Mouse (Mus musculus) E14TG2a.4 (cell line): Measurements from ENCODE around the gene Slc24a2.

ENCODE experiments used
- H3K27me3 ChIP-seq: 2 replicates; pipeline ENCODE4 v1.6.1; 2014; ENCODE audit warnings: low read length, control low read depth; ENCODE audit not compliant: insufficient read depth
- H3K36me3 ChIP-seq: 2 replicates; pipeline ENCODE4 v1.6.1; 2014; ENCODE audit warnings: low read length, control low read depth; ENCODE audit not compliant: insufficient read depth
- H3K4me1 ChIP-seq: replicated peaks from 2 replicates; pipeline ENCODE4 v1.6.1; 2014; ENCODE audit warnings: low read depth, low read length, control low read depth
- H3K4me3 ChIP-seq: replicated peaks from 2 replicates; pipeline ENCODE4 v1.5.1; 2014; ENCODE audit warnings: mild to moderate bottlenecking, low read length
- H3K9me3 ChIP-seq: 2 replicates; pipeline ENCODE4 v1.6.1; 2014; ENCODE audit warnings: low read length, control low read depth
- CTCF ChIP-seq: conservative IDR thresholded peaks from 2 replicates; pipeline ENCODE4 v1.5.1; 2014; ENCODE audit warnings: low read length
- NANOG ChIP-seq: IDR thresholded peaks from 2 replicates; pipeline ENCODE4 v1.6.1; 2014; ENCODE audit warnings: borderline replicate concordance, low read length, mixed read lengths
- POU5F1 ChIP-seq: IDR thresholded peaks from 2 replicates; pipeline ENCODE4 v1.6.1; 2014; ENCODE audit warnings: low read length, borderline replicate concordance

The Slc24a2 gene

DNA sequence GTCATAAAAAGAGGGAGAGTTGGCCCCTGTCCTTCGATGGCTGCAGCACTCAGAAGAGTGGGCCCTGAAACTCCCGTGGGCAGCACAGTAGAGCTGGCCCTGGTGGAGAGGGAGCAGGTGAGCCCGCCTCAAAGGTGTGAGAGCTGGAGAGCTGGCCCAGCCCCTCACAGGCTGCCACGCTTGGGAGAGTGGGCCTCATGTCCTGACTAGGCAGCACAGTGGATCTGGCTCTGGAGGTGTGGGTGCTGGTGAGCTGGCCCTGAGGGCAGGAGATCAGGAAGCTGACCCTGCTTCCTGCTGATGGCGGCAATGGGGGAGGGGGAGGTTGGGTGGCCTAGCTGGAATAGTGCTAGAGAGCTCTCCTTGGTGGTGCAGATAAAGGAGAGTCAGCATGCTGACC, 129.3 kb downstream of the Slc24a2 start:
- Histone ChIP-seq H3K27me3 (no peaks in the 10 kb centered on the region), H3K9me3 (no peaks in the 10 kb centered on the region), H3K36me3 (no peaks in the 10 kb centered on the region), H3K4me3 (no peak overlapping the region), H3K4me1 (no peaks in the 10 kb centered on the region)
- TF ChIP-seq CTCF = no peak
- no peak for TF ChIP-seq NANOG
- no peak for TF ChIP-seq POU5F1

DNA sequence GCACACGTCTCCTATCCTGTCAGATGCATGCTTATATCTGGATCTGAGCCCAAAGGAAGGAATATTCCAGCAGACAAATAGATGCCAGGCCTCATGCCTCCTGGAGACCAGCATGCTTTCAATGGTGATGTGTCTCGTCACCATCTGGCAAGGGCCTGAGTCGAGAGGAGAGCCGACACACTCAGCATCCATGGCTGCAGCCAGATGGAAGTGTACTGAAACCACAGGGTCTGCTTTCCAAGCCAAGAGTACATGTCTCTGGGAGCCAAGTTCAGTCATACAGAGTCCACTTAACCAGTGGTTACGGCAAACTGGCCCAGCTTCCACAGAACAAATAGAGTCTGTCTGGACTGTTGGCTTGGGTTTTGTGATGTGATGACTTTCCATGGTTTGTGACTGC, 134.1 kb downstream of the Slc24a2 start:
- H3K27me3 ChIP-seq = no peaks in the 10 kb centered on the region
- no peak overlapping the region for H3K4me3 ChIP-seq
- no peak for TF ChIP-seq CTCF
- no peak for TF ChIP-seq POU5F1
- no peak for TF ChIP-seq NANOG
- H3K4me1 ChIP-seq = no peaks in the 10 kb centered on the region
- no peaks in the 10 kb centered on the region for H3K36me3 ChIP-seq
- H3K9me3 ChIP-seq = no peaks in the 10 kb centered on the region

DNA sequence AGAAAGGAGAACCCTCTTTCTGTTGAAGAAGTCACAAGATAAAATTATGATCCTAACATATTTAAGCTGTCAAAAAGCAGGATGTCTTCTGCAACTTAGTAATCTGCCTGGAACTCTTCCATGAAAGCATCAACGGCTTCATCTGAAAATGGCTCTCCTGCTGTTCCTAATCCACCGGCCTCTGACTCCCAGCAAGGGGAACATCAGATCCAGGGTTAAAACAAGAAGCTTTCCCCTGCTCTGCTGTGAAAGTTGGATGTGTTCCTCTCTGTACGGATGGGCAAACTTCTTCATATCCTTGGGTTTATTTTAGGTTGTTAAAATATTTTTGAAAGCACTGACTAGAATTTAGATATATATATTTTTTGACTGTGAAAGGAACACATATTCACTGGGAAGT, 136.7 kb downstream of the Slc24a2 start:
- Histone ChIP-seq H3K9me3 (no peaks in the 10 kb centered on the region), H3K36me3 (no peaks in the 10 kb centered on the region), H3K27me3 (no peaks in the 10 kb centered on the region), H3K4me3 (no peak overlapping the region), H3K4me1 (no peaks in the 10 kb centered on the region)
- TF ChIP-seq CTCF (no peak), NANOG (no peak)

DNA sequence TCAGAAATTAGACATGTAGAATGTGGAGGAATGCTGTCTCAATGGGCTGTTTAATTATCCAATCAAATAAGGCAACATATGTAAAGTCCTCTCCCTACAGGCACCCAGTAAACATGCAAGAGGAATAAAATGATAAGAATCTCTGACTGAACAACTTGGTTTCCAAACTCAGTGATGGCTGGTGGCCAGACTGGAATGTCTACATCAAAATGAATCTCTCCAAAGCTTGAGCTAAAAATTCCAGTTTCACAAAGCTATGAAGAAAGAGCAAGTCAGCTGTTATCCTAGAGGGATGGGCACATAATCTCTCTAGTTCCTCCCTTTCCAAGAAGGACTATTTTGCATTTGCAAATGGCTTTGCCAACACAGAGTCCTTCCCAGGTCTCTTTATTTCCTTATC, 139.4 kb downstream of the Slc24a2 start:
- H3K9me3 ChIP-seq = no peaks in the 10 kb centered on the region
- no peaks in the 10 kb centered on the region for H3K4me1 ChIP-seq
- H3K36me3 ChIP-seq = no peaks in the 10 kb centered on the region
- TF ChIP-seq CTCF = no peak
- H3K4me3 ChIP-seq = no peak overlapping the region
- no peaks in the 10 kb centered on the region for H3K27me3 ChIP-seq

DNA sequence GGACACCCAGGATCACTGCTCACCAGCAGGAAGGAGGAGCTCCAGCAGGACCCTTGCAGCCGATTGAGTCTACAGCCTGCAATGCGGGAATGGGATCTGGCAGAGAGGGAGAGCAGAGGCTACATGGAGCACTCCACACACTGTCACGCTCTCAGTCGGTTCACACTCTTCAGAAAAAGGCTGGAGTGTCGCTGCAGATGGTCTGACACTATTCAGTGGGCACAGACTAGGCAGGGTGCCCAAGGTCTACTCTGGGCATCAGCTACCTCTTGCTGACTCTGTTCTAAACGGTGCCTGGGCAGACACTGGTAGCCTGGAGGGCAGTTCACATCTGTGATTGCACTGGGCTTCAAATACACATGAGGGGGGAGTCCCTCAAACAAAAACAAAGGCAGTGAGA, 141.6 kb downstream of the Slc24a2 start:
- H3K4me1 ChIP-seq = no peaks in the 10 kb centered on the region
- no peaks in the 10 kb centered on the region for H3K27me3 ChIP-seq
- no peak overlapping the region for H3K4me3 ChIP-seq
- no peak for TF ChIP-seq POU5F1
- no peak for TF ChIP-seq CTCF
- no peak for TF ChIP-seq NANOG
- no peaks in the 10 kb centered on the region for H3K9me3 ChIP-seq
- H3K36me3 ChIP-seq = no peaks in the 10 kb centered on the region

DNA sequence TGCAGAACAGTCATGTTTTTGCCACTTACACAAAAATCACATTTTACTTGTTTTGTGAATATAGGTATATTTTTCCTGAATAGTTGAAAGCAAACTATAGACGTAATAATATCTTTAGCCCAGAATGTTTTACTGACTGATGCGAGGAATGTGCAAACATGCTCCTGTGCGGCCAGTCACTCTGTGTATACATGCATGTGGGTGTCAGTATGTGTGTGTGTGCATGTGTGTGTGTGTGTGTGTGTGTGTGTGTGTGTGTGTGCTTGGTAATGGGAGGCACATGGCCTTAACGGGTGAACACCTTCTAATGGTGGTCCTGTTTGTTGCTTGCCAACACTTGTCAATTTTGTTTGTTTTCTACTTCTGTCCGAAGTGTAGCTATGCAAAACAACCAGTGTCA, 142.7 kb downstream of the Slc24a2 start:
- no peaks in the 10 kb centered on the region for H3K36me3 ChIP-seq
- no peaks in the 10 kb centered on the region for H3K4me1 ChIP-seq
- no peaks in the 10 kb centered on the region for H3K9me3 ChIP-seq
- no peak overlapping the region for H3K4me3 ChIP-seq
- TF ChIP-seq POU5F1 (no peak), NANOG (no peak), CTCF (no peak)
- no peaks in the 10 kb centered on the region for H3K27me3 ChIP-seq

DNA sequence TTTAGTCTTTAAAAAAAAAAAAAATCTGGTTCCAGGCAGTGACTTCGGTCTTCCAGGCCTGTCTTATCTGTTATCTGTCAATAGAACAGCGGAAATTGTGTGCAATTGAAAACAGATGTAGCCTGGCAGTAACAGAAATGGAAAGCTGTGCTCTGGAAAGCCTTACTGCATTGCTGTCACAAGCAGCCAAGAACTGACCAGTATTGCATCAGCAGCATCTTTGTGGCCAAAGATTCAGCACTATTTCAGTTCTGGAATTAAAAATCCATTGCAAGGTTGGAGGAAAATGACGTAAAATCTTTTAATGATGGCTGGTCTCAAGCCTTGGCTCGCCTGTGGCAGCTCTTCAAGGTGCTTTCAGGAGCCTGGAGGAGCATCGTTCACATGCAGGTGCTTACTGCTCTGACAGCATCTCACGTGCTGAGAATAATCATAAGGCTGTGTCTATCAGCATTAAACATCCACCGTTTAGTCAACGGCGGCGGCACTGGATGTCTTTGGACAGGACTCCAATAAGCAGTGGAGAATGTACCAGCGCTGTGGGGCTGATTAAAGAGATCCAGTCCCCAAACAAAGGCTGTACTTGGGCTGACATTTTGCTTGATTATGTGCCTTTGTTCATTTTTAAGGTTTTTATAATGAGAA, 143.2 kb downstream of the Slc24a2 start:
- Histone ChIP-seq H3K36me3 (no peaks in the 10 kb centered on the region), H3K4me1 (no peaks in the 10 kb centered on the region), H3K9me3 (no peaks in the 10 kb centered on the region), H3K4me3 (no peak overlapping the region), H3K27me3 (no peaks in the 10 kb centered on the region)
- TF ChIP-seq POU5F1 (no peak), CTCF (no peak), NANOG (no peak)

DNA sequence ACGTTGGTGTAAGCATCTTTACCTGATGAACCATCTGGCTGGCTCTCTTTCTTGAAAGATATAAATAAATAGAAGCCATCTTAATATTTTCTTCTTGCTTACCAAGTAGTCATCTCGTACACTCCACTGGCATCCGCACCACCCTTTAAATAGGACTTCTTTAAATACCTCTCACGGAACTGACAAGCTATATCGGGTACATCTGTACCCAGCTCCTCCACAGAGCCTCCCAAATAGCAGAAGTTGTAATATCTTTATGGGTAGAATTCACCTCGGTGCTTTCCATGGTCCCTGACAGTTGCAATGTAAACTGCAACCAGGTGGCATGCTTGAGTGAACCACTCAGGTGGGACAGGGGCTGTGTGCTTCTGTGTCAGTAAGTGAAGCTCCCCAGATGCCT, 149.0 kb downstream of the Slc24a2 start:
- no peaks in the 10 kb centered on the region for H3K36me3 ChIP-seq
- no peaks in the 10 kb centered on the region for H3K4me1 ChIP-seq
- H3K27me3 ChIP-seq = no peaks in the 10 kb centered on the region
- H3K9me3 ChIP-seq = no peaks in the 10 kb centered on the region
- TF ChIP-seq NANOG (no peak), POU5F1 (no peak), CTCF (no peak)
- no peak overlapping the region for H3K4me3 ChIP-seq

DNA sequence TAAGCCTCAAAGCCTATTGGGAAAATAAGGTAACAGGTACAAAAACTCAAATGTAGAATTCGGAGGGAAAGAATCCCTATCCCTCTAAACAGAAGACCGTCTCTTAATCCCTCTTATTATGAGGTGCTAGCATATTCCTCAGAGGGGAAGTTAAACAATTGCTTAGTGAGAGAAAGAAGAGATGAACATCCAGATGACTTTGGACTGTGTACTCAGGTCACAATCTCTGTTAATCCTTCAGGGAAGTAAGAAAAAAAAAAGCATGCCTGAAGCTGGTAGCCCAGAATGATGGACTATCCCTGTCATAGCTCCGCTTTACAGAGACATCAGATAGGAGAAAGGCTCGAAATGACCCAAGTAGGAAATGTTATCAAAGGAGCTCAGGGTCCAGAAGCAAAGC, 151.0 kb downstream of the Slc24a2 start:
- no peaks in the 10 kb centered on the region for H3K36me3 ChIP-seq
- H3K4me1 ChIP-seq = no peaks in the 10 kb centered on the region
- no peak overlapping the region for H3K4me3 ChIP-seq
- no peaks in the 10 kb centered on the region for H3K9me3 ChIP-seq
- no peaks in the 10 kb centered on the region for H3K27me3 ChIP-seq
- TF ChIP-seq NANOG (no peak), CTCF (no peak)
